Mouse (Mus musculus) spleen, adult 2 months (tissue): Measurements from ENCODE around the gene Fam186a.

Source experiments
- CTCF ChIP-seq: fragments of 200-500 bp; IDR thresholded peaks from 2 replicates; pipeline ENCODE4 v1.5.1; 2011; ENCODE audit warnings: mild to moderate bottlenecking, inconsistent platforms; ENCODE audit not compliant: insufficient read depth, insufficient read length, insufficient replicate concordance; ENCODE audit errors: extremely low read depth
- POLR2A ChIP-seq: fragments of 200-500 bp; IDR thresholded peaks from 2 replicates; pipeline ENCODE4 v1.6.1; 2011; ENCODE audit warnings: low read depth, low read length, inconsistent platforms

GRCm38 (mm10) chr15:99955324-99955723 lies 11.5 kb downstream of the Fam186a start:
- TF ChIP-seq CTCF (no peak), POLR2A (no peak)
